Mouse (Mus musculus): ENCODE results near the gene Slc15a3.

GRCm38 (mm10) chr19:10896849-10897248 lies 57.3 kb downstream of the Slc15a3 start:
- TF ChIP-seq CTCF (conservative IDR thresholded peaks at IDR 0.05; ENCODE audit: insufficient read depth, insufficient read length, low read depth, low read length) (no peak), POLR2A (IDR thresholded peaks at IDR 0.05; ENCODE audit: low read depth, low read length) (no peak)

All from kidney, adult 2 months (tissue).